Mouse (Mus musculus): Measurements from ENCODE around the gene Slc13a3. TPM values are rescaled to one million over a fixed set of nuclear protein-coding genes. Genes with fewer than 3 reads are reported as not detected.

Slc13a3 gene
- polyA plus RNA-seq, 1 experiment from 2014 or later, result 24.6 TPM

DNA sequence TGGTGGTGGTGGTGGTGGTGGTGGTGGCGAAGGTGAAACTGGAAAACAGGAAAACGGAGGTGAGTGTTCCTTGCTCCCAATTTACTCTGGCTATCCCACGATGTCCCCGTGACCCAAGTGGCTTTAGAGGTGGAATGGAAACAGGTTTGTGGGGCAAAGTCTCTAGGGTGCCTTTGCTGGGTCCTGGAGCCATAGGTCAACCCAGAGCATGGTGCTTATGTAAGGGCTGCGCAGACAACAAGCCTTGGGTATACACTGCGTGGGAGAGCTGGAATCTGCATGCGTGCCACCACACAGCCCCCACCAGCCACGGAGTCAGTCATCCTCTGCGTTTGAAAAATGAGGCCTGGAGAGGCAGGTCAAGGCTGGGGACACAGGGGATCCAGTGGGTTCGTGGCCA lies 33.4 kb downstream of the Slc13a3 start:
- 59% methylated on average over 10 of the region's 10 CpGs for WGBS (ENCODE audit: insufficient replicate concordance)
- peak; percentile 84 for ATAC-seq (ENCODE audit: low read depth)

DNA sequence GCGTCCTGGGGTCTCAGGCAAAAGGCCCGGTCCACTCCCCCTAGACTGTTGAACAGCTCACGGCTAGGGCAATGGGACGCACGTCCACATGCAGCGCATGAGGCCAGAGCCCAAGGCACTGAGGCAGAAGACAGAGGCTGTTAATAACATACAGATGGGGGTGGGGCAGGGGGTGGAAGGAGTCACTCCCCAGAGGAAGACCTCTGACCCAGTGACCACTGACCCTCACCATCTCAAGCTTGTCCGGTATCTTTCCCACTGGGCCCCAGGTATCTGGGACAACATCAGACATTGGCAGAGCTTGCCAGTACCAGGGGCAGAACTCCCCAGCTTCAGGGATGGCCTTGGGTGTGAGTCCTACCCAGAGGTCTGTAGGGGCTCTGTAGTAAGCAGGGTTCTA lies 34.1 kb downstream of the Slc13a3 start:
- Histone ChIP-seq H3K9ac (ENCODE audit: low read depth, low read length) (no peak overlapping the region), H3K27me3 (ENCODE audit: control insufficient read depth, insufficient read depth, low read depth, low read length) (no peaks in the 10 kb centered on the region), H3K4me3 (ENCODE audit: low read depth, low read length) (no peak overlapping the region), H3K36me3 (ENCODE audit: control insufficient read depth, insufficient read depth) (no peaks in the 10 kb centered on the region), H3K27ac (ENCODE audit: low read length) (no peak overlapping the region; the same call in 1 of the 2 replicates), H3K4me1 (ENCODE audit: control insufficient read depth, low read depth, low read length) (peaks cover 5% of the 10 kb centered on the region), H3K9me3 (replicated peaks; ENCODE audit: control insufficient read depth, low read length) (no peaks in the 10 kb centered on the region), H3K4me2 (ENCODE audit: low read depth, low read length) (no peak overlapping the region)
- no peak for ATAC-seq (ENCODE audit: low read depth)
- WGBS (ENCODE audit: insufficient replicate concordance), result 70% methylated on average over 7 of the region's 7 CpGs

More for the DNA sequence above, 33.4 kb downstream of the Slc13a3 start:
- no peaks in the 10 kb centered on the region for H3K27me3 ChIP-seq (ENCODE audit: control insufficient read depth, insufficient read depth, low read depth, low read length)
- no peaks in the 10 kb centered on the region for H3K9me3 ChIP-seq (replicated peaks; ENCODE audit: control insufficient read depth, low read length)
- no peak overlapping the region for H3K9ac ChIP-seq (ENCODE audit: low read depth, low read length)
- no peaks in the 10 kb centered on the region for H3K36me3 ChIP-seq (ENCODE audit: control insufficient read depth, insufficient read depth)
- H3K4me3 ChIP-seq (ENCODE audit: low read depth, low read length), result no peak overlapping the region
- peaks cover 5% of the 10 kb centered on the region for H3K4me1 ChIP-seq (ENCODE audit: control insufficient read depth, low read depth, low read length)
- H3K27ac ChIP-seq (ENCODE audit: low read length), result peak overlapping the region; percentile 55
- no peak overlapping the region for H3K4me2 ChIP-seq (ENCODE audit: low read depth, low read length)

DNA sequence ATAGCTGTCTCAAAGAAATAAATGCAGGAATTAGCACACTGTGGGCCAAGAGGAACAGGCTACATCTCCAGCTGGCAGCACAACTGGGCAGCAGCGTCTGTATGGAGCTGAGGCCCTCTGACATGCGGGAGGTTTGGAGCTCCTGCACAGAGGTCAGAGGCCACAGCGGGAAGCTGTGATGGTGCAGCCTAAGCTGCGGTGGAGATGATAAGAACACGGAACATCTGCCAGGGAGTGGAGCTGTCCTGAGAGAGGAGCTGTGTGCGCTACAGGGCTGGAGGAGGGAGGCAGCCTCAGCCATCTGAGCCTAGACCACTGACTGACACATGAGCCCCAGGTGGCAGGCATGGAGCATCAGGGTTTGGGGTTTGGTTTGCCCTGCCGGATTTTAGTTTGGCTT lies 44.3 kb downstream of the Slc13a3 start:
- H3K4me1 ChIP-seq (ENCODE audit: control insufficient read depth, low read depth, low read length), result no peaks in the 10 kb centered on the region
- no peaks in the 10 kb centered on the region for H3K36me3 ChIP-seq (ENCODE audit: control insufficient read depth, insufficient read depth)
- H3K27me3 ChIP-seq (ENCODE audit: control insufficient read depth, insufficient read depth, low read depth, low read length), result no peaks in the 10 kb centered on the region
- no peak overlapping the region for H3K27ac ChIP-seq (ENCODE audit: low read length)
- H3K9me3 ChIP-seq (replicated peaks; ENCODE audit: control insufficient read depth, low read length), result no peaks in the 10 kb centered on the region
- no peak overlapping the region for H3K4me2 ChIP-seq (ENCODE audit: low read depth, low read length)
- no peak overlapping the region for H3K9ac ChIP-seq (ENCODE audit: low read depth, low read length)
- no peak for ATAC-seq (ENCODE audit: low read depth)
- H3K4me3 ChIP-seq (ENCODE audit: low read depth, low read length), result no peak overlapping the region
- WGBS (ENCODE audit: insufficient replicate concordance), result 37% methylated on average over 7 of the region's 7 CpGs

DNA sequence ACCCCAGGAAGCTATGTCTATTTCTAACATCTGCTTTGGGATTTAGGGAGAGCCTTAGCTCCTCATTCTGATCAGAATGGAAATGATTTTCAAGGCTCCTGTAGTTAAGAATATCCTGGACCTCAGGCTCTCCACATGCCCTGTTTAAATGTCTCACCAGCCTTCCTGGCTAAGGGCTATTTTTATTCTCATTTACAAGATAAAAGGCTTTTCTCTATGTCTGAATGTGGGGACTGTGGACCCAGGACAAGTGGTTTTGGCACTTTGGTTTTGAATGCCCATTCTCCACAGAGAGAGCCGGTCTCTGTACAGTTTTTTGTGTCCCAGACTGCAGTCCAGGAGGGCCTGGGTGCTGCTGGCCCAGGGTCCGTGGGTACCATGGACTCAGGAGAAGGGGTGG lies 52.8 kb downstream of the Slc13a3 start:
- H3K9ac ChIP-seq (ENCODE audit: low read depth, low read length), result no peak overlapping the region
- no peaks in the 10 kb centered on the region for H3K9me3 ChIP-seq (replicated peaks; ENCODE audit: control insufficient read depth, low read length)
- H3K4me3 ChIP-seq (ENCODE audit: low read depth, low read length), result no peak overlapping the region
- H3K27me3 ChIP-seq (ENCODE audit: control insufficient read depth, insufficient read depth, low read depth, low read length), result no peaks in the 10 kb centered on the region
- ATAC-seq (ENCODE audit: low read depth), result no peak
- H3K4me2 ChIP-seq (ENCODE audit: low read depth, low read length), result no peak overlapping the region
- H3K4me1 ChIP-seq (ENCODE audit: control insufficient read depth, low read depth, low read length), result peaks cover 4% of the 10 kb centered on the region
- H3K27ac ChIP-seq (ENCODE audit: low read length), result no peak overlapping the region
- H3K36me3 ChIP-seq (ENCODE audit: control insufficient read depth, insufficient read depth), result no peaks in the 10 kb centered on the region
- 40% methylated on average over 2 of the region's 2 CpGs for WGBS (ENCODE audit: insufficient replicate concordance)

DNA sequence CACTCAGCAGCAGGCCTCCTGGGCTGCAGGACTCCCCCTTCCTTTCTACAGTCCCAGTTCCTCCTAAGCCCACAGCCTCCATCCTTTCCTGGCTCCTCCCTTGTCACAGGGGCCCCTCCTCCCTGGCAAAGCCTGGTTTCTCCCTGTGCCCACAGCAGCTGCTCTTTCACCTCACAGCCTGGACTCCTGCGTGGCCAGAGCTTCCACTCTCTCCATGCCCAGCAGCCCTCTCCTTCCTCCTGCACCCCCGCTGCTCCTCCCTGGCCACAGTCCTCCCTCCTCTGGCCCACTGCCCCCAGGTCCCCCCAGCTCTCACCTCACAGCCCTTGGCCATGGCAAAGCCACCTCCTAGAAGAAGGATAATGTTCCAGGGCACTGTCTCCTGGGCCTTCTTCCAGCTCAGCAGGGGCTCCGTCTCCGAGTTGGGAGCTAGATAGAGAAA lies 53.3 kb downstream of the Slc13a3 start:
- no peaks in the 10 kb centered on the region for H3K36me3 ChIP-seq (ENCODE audit: control insufficient read depth, insufficient read depth)
- no peak for ATAC-seq (ENCODE audit: low read depth)
- H3K9me3 ChIP-seq (replicated peaks; ENCODE audit: control insufficient read depth, low read length), result no peaks in the 10 kb centered on the region
- no peak overlapping the region for H3K4me2 ChIP-seq (ENCODE audit: low read depth, low read length)
- no peaks in the 10 kb centered on the region for H3K27me3 ChIP-seq (ENCODE audit: control insufficient read depth, insufficient read depth, low read depth, low read length)
- H3K9ac ChIP-seq (ENCODE audit: low read depth, low read length), result no peak overlapping the region
- no peak overlapping the region for H3K27ac ChIP-seq (ENCODE audit: low read length)
- peaks cover 4% of the 10 kb centered on the region for H3K4me1 ChIP-seq (ENCODE audit: control insufficient read depth, low read depth, low read length)
- 47% methylated on average over 4 of the region's 4 CpGs for WGBS (ENCODE audit: insufficient replicate concordance)
- H3K4me3 ChIP-seq (ENCODE audit: low read depth, low read length), result no peak overlapping the region

DNA sequence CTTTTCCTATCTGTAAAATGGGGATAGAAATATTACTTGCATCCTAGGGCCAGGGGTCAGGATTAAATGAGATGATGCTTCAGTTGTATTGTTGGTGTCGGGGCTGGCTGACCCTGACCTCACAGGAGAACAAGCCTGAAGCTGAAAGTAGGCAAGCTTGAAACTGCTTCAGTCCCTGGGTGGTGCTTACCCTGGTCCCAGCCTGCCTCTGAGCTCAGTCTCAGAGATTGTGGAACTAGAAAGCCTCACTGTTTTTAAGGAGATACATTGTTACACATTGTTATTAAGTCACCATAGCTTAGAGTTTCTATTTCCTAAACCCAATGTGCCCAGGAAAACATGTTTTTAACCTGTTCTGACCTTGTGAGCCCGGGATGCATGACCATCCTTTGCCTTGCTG lies 54.5 kb downstream of the Slc13a3 start:
- WGBS (ENCODE audit: insufficient replicate concordance), result 53% methylated on average over 2 of the region's 2 CpGs
- H3K27me3 ChIP-seq (ENCODE audit: control insufficient read depth, insufficient read depth, low read depth, low read length), result no peaks in the 10 kb centered on the region
- H3K27ac ChIP-seq (ENCODE audit: low read length), result no peak overlapping the region
- H3K36me3 ChIP-seq (ENCODE audit: control insufficient read depth, insufficient read depth), result no peaks in the 10 kb centered on the region
- no peak overlapping the region for H3K4me2 ChIP-seq (ENCODE audit: low read depth, low read length)
- H3K9ac ChIP-seq (ENCODE audit: low read depth, low read length), result no peak overlapping the region
- no peak overlapping the region for H3K4me3 ChIP-seq (ENCODE audit: low read depth, low read length)
- H3K9me3 ChIP-seq (replicated peaks; ENCODE audit: control insufficient read depth, low read length), result no peaks in the 10 kb centered on the region
- ATAC-seq (ENCODE audit: low read depth), result no peak
- H3K4me1 ChIP-seq (ENCODE audit: control insufficient read depth, low read depth, low read length), result peaks cover 4% of the 10 kb centered on the region

DNA sequence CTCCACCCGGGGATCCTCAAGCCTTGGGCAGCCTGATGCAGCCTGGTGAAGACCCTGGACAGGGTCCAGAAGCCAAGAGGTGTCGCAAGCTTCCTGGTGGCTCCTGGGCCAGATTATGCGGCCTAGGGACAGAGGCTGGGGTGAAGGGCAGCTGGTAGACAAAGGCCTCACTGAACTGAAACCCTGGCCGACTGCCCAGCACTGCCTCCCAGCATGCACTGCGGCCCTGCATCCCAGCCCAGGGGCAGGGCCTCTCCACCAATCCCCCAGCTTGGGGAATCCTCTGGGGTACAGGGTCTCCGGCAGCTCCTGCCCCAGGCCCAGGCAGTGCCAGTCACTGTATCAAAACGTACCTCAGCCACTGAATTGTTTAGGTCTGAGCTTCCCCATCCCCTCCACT lies 55.7 kb downstream of the Slc13a3 start:
- Histone ChIP-seq H3K9ac (ENCODE audit: low read depth, low read length) (no peak overlapping the region), H3K4me1 (ENCODE audit: control insufficient read depth, low read depth, low read length) (peaks cover 4% of the 10 kb centered on the region), H3K36me3 (ENCODE audit: control insufficient read depth, insufficient read depth) (no peaks in the 10 kb centered on the region), H3K27me3 (ENCODE audit: control insufficient read depth, insufficient read depth, low read depth, low read length) (no peaks in the 10 kb centered on the region), H3K4me2 (ENCODE audit: low read depth, low read length) (no peak overlapping the region), H3K9me3 (replicated peaks; ENCODE audit: control insufficient read depth, low read length) (no peaks in the 10 kb centered on the region), H3K4me3 (ENCODE audit: low read depth, low read length) (no peak overlapping the region), H3K27ac (ENCODE audit: low read length) (peak overlapping the region; percentile 35; the same call in 1 of the 2 replicates)
- peak; percentile 87 for ATAC-seq (ENCODE audit: low read depth)
- WGBS (ENCODE audit: insufficient replicate concordance), result 57% methylated on average over 7 of the region's 7 CpGs

DNA sequence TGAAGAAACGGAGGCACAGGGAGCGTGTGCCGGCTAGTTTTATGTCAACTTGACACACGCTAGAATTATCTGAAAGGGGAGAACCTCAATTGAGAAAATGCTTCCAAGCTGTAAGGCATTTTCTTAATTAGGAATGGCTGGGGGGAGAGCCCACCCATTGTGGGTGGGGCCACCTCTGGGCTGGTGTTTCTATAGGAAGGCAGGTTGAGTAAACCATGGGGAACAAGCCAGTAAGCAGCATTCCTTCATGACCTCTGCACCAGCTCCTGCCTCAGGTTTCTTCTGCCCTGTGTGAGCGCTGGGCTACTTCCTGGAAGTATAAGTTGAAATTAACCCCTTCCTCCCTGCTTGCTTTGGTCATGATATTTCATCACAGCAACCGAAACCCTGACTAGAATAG lies 57.2 kb downstream of the Slc13a3 start:
- no peak overlapping the region for H3K27ac ChIP-seq (ENCODE audit: low read length)
- no peaks in the 10 kb centered on the region for H3K36me3 ChIP-seq (ENCODE audit: control insufficient read depth, insufficient read depth)
- H3K27me3 ChIP-seq (ENCODE audit: control insufficient read depth, insufficient read depth, low read depth, low read length), result no peaks in the 10 kb centered on the region
- H3K9ac ChIP-seq (ENCODE audit: low read depth, low read length), result no peak overlapping the region
- peaks cover 4% of the 10 kb centered on the region for H3K4me1 ChIP-seq (ENCODE audit: control insufficient read depth, low read depth, low read length)
- no peak overlapping the region for H3K4me3 ChIP-seq (ENCODE audit: low read depth, low read length)
- 57% methylated on average over 6 of the region's 6 CpGs for WGBS (ENCODE audit: insufficient replicate concordance)
- no peak for ATAC-seq (ENCODE audit: low read depth)
- no peak overlapping the region for H3K4me2 ChIP-seq (ENCODE audit: low read depth, low read length)
- H3K9me3 ChIP-seq (replicated peaks; ENCODE audit: control insufficient read depth, low read length), result no peaks in the 10 kb centered on the region

DNA sequence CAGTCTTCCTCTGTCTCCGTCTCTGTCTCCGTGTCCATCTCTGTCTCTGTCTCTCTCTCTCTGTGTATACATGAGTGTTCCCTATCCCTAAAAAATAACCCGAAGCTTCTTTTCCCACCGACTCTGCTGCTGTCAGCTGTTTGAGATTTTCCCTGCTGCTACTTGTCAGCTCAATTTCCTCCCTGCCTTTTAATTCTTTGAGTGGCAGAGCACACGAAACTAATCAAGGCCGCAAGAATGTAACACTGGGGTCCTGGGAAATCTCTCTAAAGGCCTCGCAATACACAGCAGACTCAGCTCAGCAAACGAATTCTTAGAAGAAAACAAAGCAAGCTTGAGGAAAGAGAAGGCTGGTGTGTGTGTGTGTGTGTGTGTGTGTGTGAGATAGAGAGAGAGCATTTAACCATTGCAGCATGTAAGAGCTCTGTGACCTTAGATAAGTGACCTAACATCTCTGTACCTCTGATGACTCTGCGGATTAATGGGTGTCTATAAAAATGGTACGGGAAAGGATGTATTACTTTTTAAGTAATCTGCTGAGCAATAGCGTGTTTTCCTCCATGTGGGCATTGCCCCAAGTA lies 57.8 kb downstream of the Slc13a3 start:
- ATAC-seq (ENCODE audit: low read depth), result no peak
- no peak overlapping the region for H3K27ac ChIP-seq (ENCODE audit: low read length)

More for the DNA sequence above, 57.8 kb downstream of the Slc13a3 start:
- H3K4me1 ChIP-seq (ENCODE audit: control insufficient read depth, low read depth, low read length), result peaks cover 4% of the 10 kb centered on the region
- H3K4me2 ChIP-seq (ENCODE audit: low read depth, low read length), result no peak overlapping the region
- no peak overlapping the region for H3K4me3 ChIP-seq (ENCODE audit: low read depth, low read length)
- no peak overlapping the region for H3K9ac ChIP-seq (ENCODE audit: low read depth, low read length)
- H3K36me3 ChIP-seq (ENCODE audit: control insufficient read depth, insufficient read depth), result no peaks in the 10 kb centered on the region
- WGBS (ENCODE audit: insufficient replicate concordance), result 43% methylated on average over 11 of the region's 11 CpGs
- H3K9me3 ChIP-seq (replicated peaks; ENCODE audit: control insufficient read depth, low read length), result no peaks in the 10 kb centered on the region
- H3K27me3 ChIP-seq (ENCODE audit: control insufficient read depth, insufficient read depth, low read depth, low read length), result no peaks in the 10 kb centered on the region

All from liver, embryonic 16.5 days (tissue).